Mouse (Mus musculus) cerebellum, adult 18-20 months (tissue): Measurements from ENCODE around the gene Cdk4.

Experiments used
- DNase-seq, 2 experiments: peaks; one replicate each; pipeline ENCODE4 v3.0.0; 2021

Cdk4 gene

GRCm38 (mm10) chr10:127063239-127063872, at the start of gene Cdk4:
Gene Cdk4 (plus strand): TSS chr10:127063534.
- peak; percentile 99 for DNase-seq

- DNase-seq, result no peak
Observed at GRCm38 (mm10) chr10:127016488-127016887, 46.8 kb upstream of the Cdk4 start.

GRCm38 (mm10) chr10:127017071-127017470, 46.3 kb upstream of the Cdk4 start:
- no peak for DNase-seq

GRCm38 (mm10) chr10:127018422-127018821, 44.9 kb upstream of the Cdk4 start:
- no peak for DNase-seq

- peak; percentile 89 to 97 for DNase-seq
Observed at GRCm38 (mm10) chr10:127030336-127031296, 32.7 kb upstream of the Cdk4 start, which contains the start of gene Tsfm. Gene Tsfm (minus strand): TSS chr10:127030840.

GRCm38 (mm10) chr10:127033301-127033741, 30.0 kb upstream of the Cdk4 start:
- DNase-seq, result no peak

- no peak for DNase-seq
Observed at GRCm38 (mm10) chr10:127036273-127036672, 27.1 kb upstream of the Cdk4 start.

GRCm38 (mm10) chr10:127037641-127038040, 25.7 kb upstream of the Cdk4 start:
- no peak for DNase-seq

GRCm38 (mm10) chr10:127040569-127041214, 22.6 kb upstream of the Cdk4 start:
- peak; percentile 34 to 38 for DNase-seq

- peak in 1 of 2 experiments; percentile 49 for DNase-seq
Observed at GRCm38 (mm10) chr10:127041274-127041766, 22.0 kb upstream of the Cdk4 start, which contains the start of the genes Mettl1 and Eef1akmt3. Gene Mettl1 (plus strand): TSS chr10:127041414. Gene Eef1akmt3 (minus strand): TSS chr10:127041513.

GRCm38 (mm10) chr10:127041774-127042338, 21.5 kb upstream of the Cdk4 start:
- peak; percentile 82 to 92 for DNase-seq

- DNase-seq, result no peak
Observed at GRCm38 (mm10) chr10:127042468-127043115, 20.7 kb upstream of the Cdk4 start.

GRCm38 (mm10) chr10:127043187-127043586, 20.1 kb upstream of the Cdk4 start:
- no peak for DNase-seq

- no peak for DNase-seq
Observed at GRCm38 (mm10) chr10:127047954-127048353, 15.4 kb upstream of the Cdk4 start, which contains the start of gene Cyp27b1. Gene Cyp27b1 (plus strand): TSS chr10:127048250.

GRCm38 (mm10) chr10:127048608-127049394, 14.5 kb upstream of the Cdk4 start:
- no peak for DNase-seq

GRCm38 (mm10) chr10:127049395-127050118, 13.8 kb upstream of the Cdk4 start:
- no peak for DNase-seq

GRCm38 (mm10) chr10:127050119-127050474, 13.2 kb upstream of the Cdk4 start:
- no peak for DNase-seq

- no peak for DNase-seq
Observed at GRCm38 (mm10) chr10:127054646-127055045, 8.7 kb upstream of the Cdk4 start.

- no peak for DNase-seq
Observed at GRCm38 (mm10) chr10:127055406-127055805, 7.9 kb upstream of the Cdk4 start.

- DNase-seq, result no peak
Observed at GRCm38 (mm10) chr10:127056490-127056889, 6.8 kb upstream of the Cdk4 start.
